Mouse (Mus musculus) lung, adult 2 months (tissue): Measurements from ENCODE around the gene Sufu. TPM values are rescaled to one million over a fixed set of nuclear protein-coding genes. Genes with fewer than 3 reads are reported as not detected.

ENCODE experiments used
- DNase-seq: peaks from one replicate; pipeline ENCODE4 v3.0.0; 2022
- H3K4me1 ChIP-seq: fragments of 200-500 bp; 2 replicates; pipeline ENCODE4 v1.6.1; 2011; ENCODE audit warnings: low read length; ENCODE audit not compliant: control insufficient read depth, insufficient read depth
- H3K4me3 ChIP-seq: fragments of 200-500 bp; replicated peaks from 2 replicates; pipeline ENCODE3; 2011; ENCODE audit warnings: low read depth, mild to moderate bottlenecking, control low read depth, low read length; ENCODE audit errors: extremely low read depth
- CTCF ChIP-seq: fragments of 200-500 bp; IDR thresholded peaks from 2 replicates; pipeline ENCODE4 v1.5.1; 2011; ENCODE audit warnings: mild to moderate bottlenecking, low read length, control low read depth; ENCODE audit not compliant: insufficient read depth
- POLR2A ChIP-seq: fragments of 200-500 bp; IDR thresholded peaks from 2 replicates; pipeline ENCODE4 v1.6.1; 2011; ENCODE audit warnings: low read depth, mild to moderate bottlenecking, control low read depth, low read length, borderline replicate concordance; ENCODE audit errors: extremely low read depth
- WGBS: fragments of 180-500 bp; shearing (Covaris S2); methylation state at CpG from one replicate; pipeline ENCODE4 v1.1.7; 2018; 5-methylcytosine and 5-hydroxymethylcytosine counted together
- polyA plus RNA-seq: library from polyadenylated mRNA; depleted of rRNA; stranded (reverse); fragments of >200 nt; gene quantifications from 2 replicates; pipeline ENCODE4 v1.2.3, GENCODE M21; 2012; rRNA removed

Gene Sufu
- 17.5 and 18.0 TPM in 2 replicates for polyA plus RNA-seq

- TF ChIP-seq POLR2A, result peak; percentile 77; the same call in 1 of the 2 replicates
- peak; percentile 82 for TF ChIP-seq CTCF
- Histone ChIP-seq H3K4me1 (peaks cover 22% of the 10 kb centered on the region), H3K4me3 (peak within 1 kb of the TSS; percentile 96)
- under 1% methylated on average over 57 of the region's 57 CpGs for WGBS
- peak; percentile 98 for DNase-seq
Measured at GRCm38 (mm10) chr19:46396686-46397435, at the start of gene Sufu. Sufu (plus strand) TSS chr19:46396896.

- DNase-seq, result no peak
- no peak overlapping the region for H3K4me3 ChIP-seq
- TF ChIP-seq POLR2A, result no peak
- TF ChIP-seq CTCF, result no peak
- peaks cover 5% of the 10 kb centered on the region for H3K4me1 ChIP-seq
- 100% methylated on average over 1 of the region's 1 CpGs for WGBS
Measured at GRCm38 (mm10) chr19:46347146-46347545, 49.5 kb upstream of the Sufu start.

GRCm38 (mm10) chr19:46347936-46348668, 48.6 kb upstream of the Sufu start:
- DNase-seq, result no peak
- no peak for TF ChIP-seq CTCF
- no peak; the same call in 1 of the 2 replicates for TF ChIP-seq POLR2A
- H3K4me3 ChIP-seq, result peak overlapping the region; percentile 66
- 25% methylated on average over 14 of the region's 14 CpGs for whole genome bisulfite sequencing
- peaks cover 5% of the 10 kb centered on the region for H3K4me1 ChIP-seq

GRCm38 (mm10) chr19:46348761-46349458, 47.8 kb upstream of the Sufu start:
- peak; percentile 61 for DNase-seq
- WGBS, result under 1% methylated on average over 78 of the region's 78 CpGs
- 0 out of 2 replicates have a peak, but pooled peaks have one; percentile 36 for TF ChIP-seq POLR2A
- no peak for TF ChIP-seq CTCF
- Histone ChIP-seq H3K4me1 (peaks cover 3% of the 10 kb centered on the region; the same call in 1 of the 2 replicates), H3K4me3 (peak overlapping the region; percentile 66)

- 26% methylated on average over 6 of the region's 6 CpGs for WGBS
- no peak for DNase-seq
- Histone ChIP-seq H3K4me1 (peaks cover 3% of the 10 kb centered on the region; the same call in 1 of the 2 replicates), H3K4me3 (peak overlapping the region; percentile 56)
- TF ChIP-seq POLR2A, result no peak
- no peak for TF ChIP-seq CTCF
Measured at GRCm38 (mm10) chr19:46349550-46349949, 47.1 kb upstream of the Sufu start.

- WGBS, result 48% methylated on average over 10 of the region's 10 CpGs
- peak; percentile 40 for DNase-seq
- TF ChIP-seq POLR2A (no peak), CTCF (no peak)
- Histone ChIP-seq H3K4me1 (peaks cover 3% of the 10 kb centered on the region; the same call in 1 of the 2 replicates), H3K4me3 (peak within 1 kb of the TSS; percentile 56)
Measured at GRCm38 (mm10) chr19:46350168-46350932, 46.3 kb upstream of the Sufu start, which contains the start of gene 2310034G01Rik. 2310034G01Rik (minus strand) TSS chr19:46350302.

GRCm38 (mm10) chr19:46356701-46357138, 40.0 kb upstream of the Sufu start:
- DNase-seq, result peak; percentile 86
- TF ChIP-seq CTCF, result no peak
- TF ChIP-seq POLR2A, result peak; percentile 16; the same call in 1 of the 2 replicates

More at GRCm38 (mm10) chr19:46356701-46357138, 40.0 kb upstream of the Sufu start:
- Histone ChIP-seq H3K4me3 (peak overlapping the region; percentile 48), H3K4me1 (peaks cover 3% of the 10 kb centered on the region; the same call in 1 of the 2 replicates)
- WGBS, result 2% methylated on average over 29 of the region's 29 CpGs
